Mouse (Mus musculus) thymus, postnatal 0 days (tissue): Measurements from ENCODE around the gene Dstyk. TPM values are rescaled to one million over a fixed set of nuclear protein-coding genes. Genes with fewer than 3 reads are reported as not detected.

Experiments
- DNase-seq: peaks from one replicate; pipeline ENCODE4 v3.0.0-alpha.2; 2015; ENCODE audit warnings: low spot score
- polyA plus RNA-seq: library from polyadenylated mRNA; unstranded; fragments of >200 nt; fragmentation: Nextera tagmentation; extraction: Ambion mirVana; gene quantifications from 2 replicates; pipeline ENCODE4 v1.2.1, GENCODE M21; 2015

Dstyk gene
- polyA plus RNA-seq, 1 experiment from 2014 or later, result 4.8 TPM

DNA sequence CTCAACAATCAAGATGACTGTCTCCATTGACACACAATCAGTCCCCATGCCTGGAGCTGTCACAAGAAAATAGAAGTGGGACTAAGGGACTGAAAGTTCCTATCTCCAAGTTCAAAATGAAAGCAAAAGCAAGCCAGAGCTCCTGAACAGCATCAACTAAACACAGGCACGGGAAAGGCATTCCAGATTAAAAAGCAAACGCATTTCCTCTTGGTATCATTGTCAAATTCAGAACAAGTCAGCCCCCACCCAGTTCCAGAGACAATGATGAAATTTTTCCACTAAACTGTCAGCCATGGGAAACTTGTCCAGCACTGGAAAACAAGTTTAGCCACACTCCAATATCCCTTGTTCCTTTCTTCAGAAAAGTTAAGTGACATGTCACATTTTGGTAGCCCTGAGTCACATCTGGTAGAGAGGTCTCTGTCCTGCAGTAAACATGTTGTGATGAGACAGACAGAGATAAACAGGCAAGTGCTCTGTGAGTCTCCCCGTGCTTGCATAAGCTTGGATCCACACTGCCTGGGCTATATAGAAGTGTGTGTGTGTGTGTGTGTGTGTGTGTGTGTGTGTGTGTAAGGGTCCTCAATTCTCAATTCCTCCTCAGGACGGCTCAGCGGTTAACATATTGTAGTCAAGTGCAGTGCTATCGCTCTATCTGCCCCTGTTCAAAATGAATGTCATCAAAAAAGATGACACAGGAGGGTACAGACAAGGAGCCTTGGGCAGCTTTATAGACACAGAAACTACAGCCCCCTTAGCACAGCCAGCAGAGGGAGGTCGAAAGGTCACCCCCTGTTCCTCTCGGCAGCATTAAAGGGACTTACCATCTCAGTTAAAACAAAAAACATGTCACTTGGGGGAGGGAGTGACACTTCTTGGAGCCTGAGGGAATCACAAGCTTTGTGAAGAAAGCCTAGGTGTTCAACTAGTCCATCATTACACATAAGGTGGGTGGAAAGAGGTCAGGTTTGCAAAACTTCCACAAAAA is 28.2 kb upstream of the Dstyk start:
- no peak for DNase-seq

DNA sequence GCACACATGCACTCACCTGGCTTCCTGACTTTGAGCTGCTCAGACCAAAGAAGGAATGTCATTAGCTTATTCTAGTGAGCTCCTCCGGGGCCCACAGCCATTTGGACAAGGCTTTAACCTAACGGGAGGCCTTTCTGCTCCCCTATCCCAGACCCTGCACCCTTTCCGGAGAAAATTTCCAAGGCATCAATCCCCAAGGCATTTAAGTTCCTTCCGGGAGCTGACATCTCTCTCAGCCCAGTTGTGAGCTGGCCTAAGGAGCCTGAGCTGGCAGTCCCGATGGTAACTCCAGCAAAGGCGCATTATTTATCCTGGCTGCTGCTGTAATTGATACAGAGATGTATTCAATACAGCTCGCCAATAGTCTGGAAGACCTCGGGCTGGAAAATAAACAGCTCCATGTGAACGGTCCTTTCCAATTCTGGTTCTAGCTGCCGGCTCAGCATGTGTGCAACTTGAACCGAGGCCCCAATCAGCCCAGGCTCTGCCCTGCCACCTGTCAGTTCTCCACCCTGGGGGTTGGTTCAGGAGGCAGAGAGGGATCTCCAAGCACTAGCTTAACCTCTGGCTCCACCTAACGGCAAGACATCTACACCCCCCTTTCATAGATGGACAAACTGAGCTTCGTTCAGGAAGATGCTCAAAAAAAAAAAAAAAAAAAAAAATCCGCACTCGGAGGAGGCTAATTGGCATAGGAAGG is 27.3 kb upstream of the Dstyk start:
- peak; percentile 14 for DNase-seq

DNA sequence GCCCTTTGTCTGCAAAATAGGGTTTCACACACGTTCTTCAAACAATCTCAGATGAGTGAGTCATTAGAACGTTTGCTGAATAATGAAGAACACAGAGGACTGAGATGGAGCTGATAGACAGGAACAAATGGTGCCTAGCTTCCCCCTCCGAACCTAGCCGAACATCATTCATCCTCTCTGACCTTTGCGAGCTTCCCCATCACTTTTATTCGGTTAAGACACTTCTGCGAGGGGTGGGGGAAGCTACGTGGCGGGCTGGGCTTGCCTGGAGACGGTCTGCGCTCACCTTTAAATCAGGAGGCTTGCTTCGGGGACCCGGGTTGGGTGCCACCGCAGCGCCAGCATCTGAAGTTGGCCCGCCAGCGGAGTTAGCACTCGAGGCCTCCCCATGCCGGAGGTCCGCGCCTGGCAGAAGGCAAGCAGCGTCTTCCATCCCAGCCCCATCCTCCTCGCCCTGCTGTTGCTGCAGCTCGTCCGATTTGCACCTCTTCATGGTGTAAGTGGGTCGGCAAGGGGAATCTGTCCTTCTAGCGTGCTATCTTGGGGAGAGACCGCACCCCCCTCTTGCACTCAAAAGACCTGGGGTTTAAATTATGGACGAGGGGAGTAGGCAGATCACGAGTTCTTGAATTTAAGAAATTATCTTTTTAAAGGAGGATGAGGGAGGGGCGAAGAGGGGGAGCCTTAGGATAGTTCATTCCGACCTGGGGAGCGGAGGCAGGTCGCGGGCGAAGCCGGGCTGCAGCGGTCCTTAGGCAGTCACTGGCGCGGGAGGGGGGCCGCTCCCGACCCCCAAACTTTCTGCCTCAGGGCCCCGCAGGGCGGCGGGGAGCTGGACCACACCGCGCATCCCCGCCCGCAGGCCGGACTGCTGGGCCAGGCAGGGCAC is 26.4 kb upstream of the Dstyk start, which contains the start of gene Tmcc2:
Gene Tmcc2, minus strand, starts transcription at position 591 of the 889 bp plus-strand sequence.
- no peak for DNase-seq

DNA sequence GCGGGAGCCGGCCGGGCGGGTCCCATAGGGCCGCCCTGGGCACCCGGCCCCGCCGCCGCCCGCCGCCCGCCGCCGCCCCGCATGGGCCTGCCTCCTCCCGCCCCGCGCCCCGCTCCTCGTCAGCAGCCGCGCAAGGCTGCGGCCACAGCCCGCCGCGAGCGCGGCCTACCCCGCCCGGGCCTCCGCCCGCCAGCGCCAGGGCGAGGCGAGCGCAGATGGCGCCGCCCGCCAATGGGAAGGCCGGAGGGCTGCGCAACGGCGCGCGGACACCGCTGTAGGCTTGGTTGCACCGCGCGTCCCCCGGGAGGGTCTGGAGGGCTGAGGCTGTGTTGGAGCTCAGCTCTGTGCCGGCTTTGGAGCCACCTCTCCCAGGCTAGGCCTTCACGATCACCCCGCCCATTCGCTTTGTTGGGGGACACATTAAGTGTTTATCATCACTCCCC is 25.8 kb upstream of the Dstyk start:
- peak; percentile 20 for DNase-seq

DNA sequence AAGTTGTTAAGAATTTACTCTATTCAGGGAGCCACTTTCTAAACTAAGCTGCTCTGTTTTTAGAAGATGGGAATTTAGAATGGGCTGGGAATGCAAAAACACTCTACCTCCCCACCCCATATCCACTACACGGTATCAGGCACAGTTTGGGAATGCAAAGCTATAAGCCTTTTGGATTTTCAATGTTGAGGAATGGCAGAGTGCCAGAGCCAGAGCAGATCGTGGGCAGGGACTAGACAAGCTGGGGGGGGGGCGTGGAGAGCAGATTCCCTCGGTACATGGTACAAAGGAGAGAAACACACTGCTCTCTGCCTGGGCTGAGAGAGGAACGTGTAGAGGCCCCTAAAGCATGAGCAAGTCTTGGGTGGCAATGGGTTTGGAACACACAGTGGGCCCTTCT is 24.5 kb upstream of the Dstyk start:
- no peak for DNase-seq

DNA sequence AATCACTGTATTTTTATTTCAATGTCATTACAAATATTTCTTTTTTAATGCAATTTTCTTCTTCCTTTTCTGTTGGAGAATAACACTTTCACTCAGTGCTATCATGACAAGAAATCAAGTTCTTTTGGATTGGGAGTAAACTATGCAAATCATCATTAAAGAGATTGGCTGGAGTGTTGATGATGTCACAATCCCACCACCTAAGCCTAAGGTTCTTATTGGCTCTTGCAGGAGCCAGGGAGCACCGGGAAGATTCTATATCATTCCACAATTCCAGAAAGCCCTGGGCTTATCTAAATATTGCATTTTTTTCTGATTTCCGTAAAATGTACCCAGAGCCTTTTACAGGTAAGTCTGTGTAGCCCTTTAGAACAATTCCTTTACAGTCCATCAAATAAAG is 20.6 kb upstream of the Dstyk start:
- DNase-seq, result no peak

DNA sequence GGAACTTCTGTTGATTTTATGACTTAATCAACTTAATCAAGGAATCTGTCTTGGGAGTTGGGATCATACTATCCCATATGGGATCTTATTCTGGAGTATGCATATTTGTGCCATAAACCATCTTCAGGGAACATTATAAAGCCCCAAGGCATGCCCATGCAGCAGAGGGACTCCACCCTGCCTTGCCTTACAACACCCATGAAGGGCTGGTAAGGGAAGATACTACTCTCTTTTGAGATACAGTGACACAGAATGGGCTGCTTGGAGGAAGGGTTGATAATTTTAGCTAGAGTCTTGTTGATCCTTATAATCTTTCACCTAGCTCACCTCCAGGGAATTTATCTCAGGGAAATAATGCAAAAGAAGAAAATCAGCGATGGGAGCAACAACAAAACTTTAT is 16.8 kb upstream of the Dstyk start:
- DNase-seq, result no peak

DNA sequence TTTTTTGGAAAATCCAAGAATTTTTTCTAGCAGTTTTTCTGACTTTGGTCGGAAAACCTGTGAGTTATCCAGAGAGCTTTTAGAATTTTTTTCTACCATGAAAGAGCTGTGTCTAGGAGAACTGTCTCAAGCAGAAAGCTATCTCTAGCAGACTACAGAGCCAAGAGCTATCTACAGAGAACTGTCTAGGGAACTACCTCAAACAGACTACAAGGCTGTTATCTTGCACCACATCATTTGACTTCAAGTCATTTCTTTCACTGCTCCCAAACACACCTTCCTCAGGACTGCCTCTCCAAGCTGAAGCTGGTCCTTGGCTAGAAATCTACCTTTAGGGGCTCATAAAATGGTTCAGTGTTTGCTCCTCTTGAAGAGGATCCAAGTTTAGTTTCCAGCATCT is 15.5 kb upstream of the Dstyk start:
- DNase-seq, result no peak

DNA sequence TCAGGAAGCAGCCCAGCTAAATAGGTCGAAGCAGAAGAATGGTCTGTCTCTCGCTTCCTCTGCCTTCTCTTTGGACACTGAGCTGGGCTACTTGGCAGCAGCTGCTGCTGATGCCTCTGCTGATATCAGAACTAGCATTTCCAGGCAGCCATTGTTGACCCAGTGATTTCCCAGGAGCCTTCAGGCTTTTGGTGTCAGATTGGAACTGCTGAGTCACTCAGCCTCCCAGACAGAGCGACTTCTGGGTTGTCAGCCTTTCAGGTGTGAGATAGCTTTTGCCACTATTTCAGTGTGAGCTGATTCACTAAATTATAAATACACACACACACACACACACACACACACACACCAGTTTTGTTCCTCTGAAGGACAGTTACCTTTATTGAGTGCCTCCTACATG is 6.7 kb upstream of the Dstyk start:
- no peak for DNase-seq

DNA sequence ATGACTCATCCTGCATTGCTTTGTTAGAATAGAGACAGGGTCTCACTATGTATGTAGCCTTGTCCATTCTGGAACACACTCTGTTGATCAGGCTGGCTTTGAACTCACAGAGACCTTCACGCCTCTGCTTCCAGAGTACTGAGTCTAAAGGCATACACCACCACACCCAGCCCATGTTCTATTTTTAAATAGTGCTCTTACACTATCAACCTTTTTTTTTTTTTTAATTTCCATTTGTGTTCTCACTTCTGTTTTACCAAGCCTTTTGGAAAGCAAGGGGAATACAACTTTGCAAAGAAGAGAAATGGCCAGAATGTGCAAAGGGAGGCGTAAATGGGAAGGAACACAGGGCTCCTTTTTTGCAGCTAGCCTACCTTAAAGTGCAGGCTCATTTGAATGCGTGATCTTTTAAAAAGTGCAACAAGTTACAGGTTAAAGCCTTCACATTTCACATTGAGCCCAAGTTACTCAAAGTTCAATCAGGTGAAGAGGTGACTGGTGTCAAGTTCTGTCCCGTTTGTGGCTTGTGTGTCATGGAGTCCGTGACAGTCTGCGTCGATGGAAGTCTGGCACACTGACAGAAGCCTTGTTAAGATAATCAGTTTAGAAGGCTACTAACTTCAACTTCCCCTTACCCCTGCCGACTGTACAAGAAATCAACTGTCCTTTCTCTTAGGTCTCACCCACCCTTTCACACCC is 962 bp upstream of the Dstyk start:
- DNase-seq, result no peak

DNA sequence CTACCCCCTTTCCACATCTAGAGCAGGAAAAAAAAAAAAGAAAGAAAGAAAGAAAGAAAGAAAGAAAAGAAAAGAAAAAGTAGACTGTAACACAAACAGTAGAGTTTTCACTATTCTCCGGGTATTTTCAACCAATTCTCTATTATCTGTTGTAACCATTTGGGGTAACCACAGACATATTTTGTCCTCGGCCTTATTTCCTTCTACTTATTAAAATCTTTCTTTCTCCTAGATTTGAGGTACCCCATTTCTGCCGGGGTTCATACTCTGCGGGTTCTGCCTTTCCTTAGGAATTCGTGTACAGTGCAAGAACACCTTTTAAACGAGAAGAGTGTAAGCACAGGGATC is 438 bp upstream of the Dstyk start:
- no peak for DNase-seq

DNA sequence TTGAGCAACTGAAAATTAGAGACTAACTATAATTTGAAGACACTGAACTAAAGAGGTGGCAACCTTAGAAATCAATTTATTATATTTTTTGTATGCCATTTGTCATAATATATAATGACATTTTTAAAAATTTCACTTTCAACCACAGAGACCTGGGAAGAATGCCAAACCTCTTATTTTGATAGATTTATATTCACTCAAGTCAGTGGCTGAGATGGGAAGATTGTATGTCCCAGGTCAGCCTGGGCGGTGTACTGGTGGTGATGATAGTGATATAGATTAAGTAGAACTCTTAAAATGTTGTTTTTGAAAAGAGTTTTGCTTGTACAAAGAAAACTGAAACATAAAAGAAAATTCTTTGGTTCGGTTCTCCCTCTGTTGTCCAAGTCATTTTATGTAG is 2.9 kb downstream of the Dstyk start:
- DNase-seq, result no peak

DNA sequence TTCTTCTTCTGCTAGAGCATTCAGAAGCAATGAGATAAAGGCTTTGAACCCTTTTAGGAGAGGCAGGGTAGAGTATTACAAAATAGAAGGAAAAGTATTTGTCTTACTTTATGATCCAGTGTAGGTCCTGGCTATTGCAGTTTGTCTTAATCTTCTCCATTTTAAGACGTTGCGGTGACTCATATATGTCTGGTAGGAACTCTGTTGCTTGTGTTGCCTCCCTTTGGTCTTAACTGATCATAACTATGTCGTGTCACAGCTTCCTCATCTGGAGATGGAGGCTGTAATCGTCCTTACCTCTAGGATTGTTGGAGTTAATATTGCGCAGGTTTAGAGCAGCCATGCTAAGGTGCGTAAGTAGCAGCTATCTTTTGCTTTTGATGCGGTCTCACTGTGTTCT is 3.3 kb downstream of the Dstyk start:
- no peak for DNase-seq

DNA sequence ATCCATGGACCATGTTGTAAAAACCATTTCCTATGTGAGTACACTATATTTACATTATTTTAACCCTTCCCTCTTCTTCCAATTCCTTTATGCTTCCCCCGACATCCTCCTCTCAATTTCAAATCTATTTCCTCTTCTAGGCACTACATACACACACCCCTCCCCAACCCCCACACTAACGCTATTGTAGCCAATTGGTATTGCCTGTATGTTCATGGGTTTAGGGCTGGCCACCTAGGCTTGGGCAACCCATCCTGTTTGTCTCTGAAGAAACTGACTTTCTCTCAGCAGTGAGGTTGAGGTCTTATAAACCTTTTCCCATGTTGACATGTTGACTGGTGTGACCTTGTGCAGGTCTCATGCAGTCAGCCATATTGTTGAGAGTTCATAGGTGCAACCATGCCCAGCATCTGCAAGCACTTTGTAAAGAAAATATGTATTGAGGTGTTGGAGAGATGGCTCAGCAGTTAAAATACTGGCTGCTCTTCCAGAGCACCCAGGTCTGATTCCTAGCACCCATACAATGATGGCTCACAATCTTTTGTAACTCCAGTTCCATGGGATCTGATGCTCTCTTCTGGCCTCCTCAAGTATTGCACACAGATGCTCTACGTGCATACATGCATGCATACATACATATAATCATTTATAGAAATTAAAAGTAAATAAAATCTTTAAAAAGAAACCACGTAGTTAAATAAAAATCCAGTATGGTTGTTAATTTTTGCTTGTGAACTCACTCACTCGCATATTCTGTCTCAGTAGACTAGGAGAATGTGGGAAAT is 5.7 kb downstream of the Dstyk start:
- DNase-seq, result no peak

DNA sequence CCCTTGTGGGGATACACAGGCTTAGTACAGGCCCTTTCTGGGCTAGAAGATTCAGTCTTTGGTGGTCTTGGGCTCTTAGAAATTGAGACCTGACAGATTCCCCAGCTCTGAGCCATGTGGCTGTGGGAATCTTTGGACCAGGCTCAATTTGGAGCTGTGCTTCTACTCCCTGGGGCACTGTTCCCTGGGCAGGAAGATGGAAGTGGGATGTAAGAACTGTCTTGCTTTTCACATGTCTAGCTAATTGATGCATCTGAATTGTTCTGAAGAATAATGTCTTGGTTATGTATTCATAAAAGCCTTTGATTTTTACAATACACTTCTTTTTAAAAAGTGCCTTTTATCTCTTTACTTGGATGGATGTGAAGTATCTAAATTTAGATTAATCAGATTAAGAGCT is 8.2 kb downstream of the Dstyk start:
- DNase-seq, result no peak

DNA sequence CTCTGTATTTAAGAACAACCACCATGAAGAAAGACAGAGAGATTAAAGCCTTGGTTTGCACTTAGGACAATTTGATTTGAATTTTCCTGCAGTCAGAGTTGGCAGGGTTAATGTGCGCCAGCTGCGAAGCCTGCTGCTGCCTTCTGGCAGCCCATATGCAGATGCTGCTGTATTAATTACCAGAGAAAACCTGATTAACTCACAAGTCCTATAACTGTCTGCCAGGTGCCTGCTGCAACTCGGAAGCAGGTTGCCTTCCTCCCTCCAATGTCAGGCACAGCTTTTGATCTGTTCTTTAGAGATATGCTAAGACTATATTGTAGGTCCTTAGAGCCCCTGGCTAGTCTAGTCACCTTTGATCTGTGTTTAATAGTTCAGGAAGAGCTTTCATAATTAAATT is 13.5 kb downstream of the Dstyk start:
- DNase-seq, result no peak

DNA sequence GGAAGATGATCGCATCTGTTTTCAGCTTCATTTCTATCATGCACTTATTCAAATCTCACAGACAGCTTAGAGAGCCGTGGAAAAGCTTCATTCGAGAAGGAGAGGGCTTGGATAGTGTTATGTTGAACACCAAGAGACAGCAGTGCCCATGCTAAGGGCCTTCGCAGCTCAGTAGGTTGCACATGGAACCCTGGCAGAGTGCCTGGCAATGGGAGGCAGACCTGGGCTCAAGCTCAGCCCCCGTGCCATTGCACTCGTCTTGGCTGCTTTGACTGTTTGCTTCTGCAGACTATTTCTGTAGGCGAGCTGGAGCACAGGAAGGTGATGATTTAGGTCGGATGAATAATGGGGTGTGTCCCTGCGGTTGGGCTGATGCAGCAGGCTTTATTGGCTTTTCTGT is 14.4 kb downstream of the Dstyk start:
- no peak for DNase-seq

DNA sequence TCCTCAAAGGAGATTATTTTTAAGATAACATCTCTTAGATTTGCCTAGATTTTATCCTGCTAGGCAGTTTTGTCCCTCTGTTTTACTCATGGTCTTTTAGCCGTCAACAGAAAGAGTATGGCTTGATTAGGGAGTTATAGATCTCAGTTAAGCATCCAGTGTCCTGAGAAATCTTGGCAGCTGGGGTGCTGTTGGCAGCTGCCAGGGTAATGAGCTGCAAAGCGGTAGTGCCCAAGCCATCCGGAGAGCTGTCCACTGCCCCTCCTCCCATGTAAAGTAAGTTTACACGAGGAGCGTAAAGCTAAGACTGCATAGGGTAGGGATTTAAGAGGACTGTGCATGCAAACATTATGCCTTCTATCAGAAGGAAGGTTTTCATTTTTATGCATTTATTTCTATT is 16.0 kb downstream of the Dstyk start:
- DNase-seq, result no peak

DNA sequence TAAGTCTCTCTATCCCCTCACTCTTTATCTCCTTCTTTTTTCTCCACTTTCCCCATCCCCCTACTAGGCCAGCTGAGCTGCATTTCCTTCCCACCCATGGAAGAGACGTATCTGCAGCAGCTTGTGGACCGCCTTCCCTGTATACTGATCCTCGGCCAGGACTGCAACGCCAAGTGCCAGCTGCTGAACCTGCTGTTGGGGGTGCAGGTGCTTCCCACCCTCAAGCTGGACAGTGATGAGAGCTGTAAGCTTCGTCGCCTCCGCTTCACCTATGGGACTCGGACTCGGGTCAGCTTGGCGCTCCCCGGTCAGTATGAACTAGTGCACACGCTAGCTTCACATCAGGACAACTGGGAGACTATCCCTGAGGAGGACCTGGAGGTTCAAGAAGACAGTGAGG is 16.7 kb downstream of the Dstyk start:
- no peak for DNase-seq

DNA sequence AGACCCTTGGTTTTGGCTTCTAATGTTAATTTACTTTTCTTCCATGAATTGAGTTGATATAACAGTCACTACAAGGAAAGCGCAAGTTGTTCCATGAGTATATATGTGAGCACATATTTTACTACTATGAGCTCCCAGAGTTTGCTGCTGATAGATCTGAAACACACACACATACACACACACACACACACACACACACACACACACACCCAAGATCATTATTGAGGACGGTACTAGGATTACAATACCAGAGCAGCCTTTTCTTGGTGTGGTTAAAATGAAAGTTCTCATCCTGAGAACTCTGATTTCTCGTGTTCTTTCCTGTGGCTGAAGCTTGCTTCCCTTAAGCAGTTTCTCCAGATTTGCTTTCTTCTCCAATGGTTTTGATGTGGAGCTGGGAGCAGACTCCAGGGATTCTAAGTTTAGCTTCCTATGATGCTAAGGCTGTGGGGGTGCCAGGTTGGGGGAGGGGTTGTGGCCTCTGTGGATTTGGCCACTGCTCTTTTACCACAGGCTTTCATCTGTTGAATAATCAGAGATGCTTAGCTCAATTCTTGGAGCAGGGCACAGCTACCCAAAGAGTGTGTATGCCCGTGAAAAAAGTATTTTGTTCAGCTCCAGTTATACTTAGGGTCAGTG is 19.1 kb downstream of the Dstyk start:
- DNase-seq, result no peak
